Mouse (Mus musculus): Measurements from ENCODE around the gene Mypn. TPM values are rescaled to one million over a fixed set of nuclear protein-coding genes. Genes with fewer than 3 reads are reported as not detected.

The Mypn gene
- polyA plus RNA-seq, 1 experiment from 2014 or later: 2.6 TPM

- Histone ChIP-seq H3K36me3 (no peaks in the 10 kb centered on the region), H3K27ac (no peak overlapping the region), H3K4me1 (no peaks in the 10 kb centered on the region), H3K9me3 (no peaks in the 10 kb centered on the region), H3K4me3 (no peak overlapping the region), H3K9ac (no peak overlapping the region), H3K27me3 (no peaks in the 10 kb centered on the region), H3K4me2 (replicated peaks) (no peak overlapping the region)
- WGBS: 75% methylated on average over 6 of the region's 6 CpGs
- ATAC-seq (ENCODE audit: low FRiP score, low read depth): no peak
These were observed 67.3 kb downstream of the Mypn start for GRCm38 (mm10) chr10:63136436-63136835.

DNA sequence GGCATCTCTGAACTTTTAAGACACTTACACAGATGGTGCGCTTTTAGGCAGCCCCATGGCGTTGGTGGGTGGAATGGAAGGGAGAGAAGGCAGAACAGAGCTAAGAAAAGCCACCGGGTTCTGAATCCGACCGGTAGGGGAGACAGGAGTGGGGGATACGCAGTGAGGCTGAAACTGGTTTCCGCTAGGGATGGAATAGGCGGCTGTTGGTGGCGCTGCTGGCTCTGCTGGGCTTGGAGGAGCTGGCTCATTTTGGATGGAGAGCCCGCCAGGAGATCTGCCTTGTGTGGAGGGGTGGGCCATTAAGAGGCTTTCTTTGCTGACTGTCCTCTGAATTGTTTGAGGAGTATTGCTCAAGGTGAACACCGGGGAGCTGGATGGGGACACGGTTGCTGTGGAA lies 68.1 kb downstream of the Mypn start:
- Histone ChIP-seq H3K27me3 (no peaks in the 10 kb centered on the region), H3K27ac (no peak overlapping the region), H3K9me3 (no peaks in the 10 kb centered on the region), H3K4me2 (replicated peaks) (no peak overlapping the region), H3K9ac (no peak overlapping the region), H3K4me3 (no peak overlapping the region), H3K4me1 (no peaks in the 10 kb centered on the region), H3K36me3 (no peaks in the 10 kb centered on the region)
- no peak for ATAC-seq (ENCODE audit: low FRiP score, low read depth)
- 39% methylated on average over 12 of the region's 12 CpGs for WGBS

GRCm38 (mm10) chr10:63133326-63133725 lies 70.4 kb downstream of the Mypn start:
- Histone ChIP-seq H3K4me2 (replicated peaks) (no peak overlapping the region), H3K9ac (no peak overlapping the region), H3K27ac (no peak overlapping the region), H3K4me3 (no peak overlapping the region), H3K36me3 (no peaks in the 10 kb centered on the region), H3K4me1 (no peaks in the 10 kb centered on the region), H3K27me3 (no peaks in the 10 kb centered on the region), H3K9me3 (no peaks in the 10 kb centered on the region)
- 88% methylated on average over 4 of the region's 4 CpGs for WGBS
- no peak for ATAC-seq (ENCODE audit: low FRiP score, low read depth)

DNA sequence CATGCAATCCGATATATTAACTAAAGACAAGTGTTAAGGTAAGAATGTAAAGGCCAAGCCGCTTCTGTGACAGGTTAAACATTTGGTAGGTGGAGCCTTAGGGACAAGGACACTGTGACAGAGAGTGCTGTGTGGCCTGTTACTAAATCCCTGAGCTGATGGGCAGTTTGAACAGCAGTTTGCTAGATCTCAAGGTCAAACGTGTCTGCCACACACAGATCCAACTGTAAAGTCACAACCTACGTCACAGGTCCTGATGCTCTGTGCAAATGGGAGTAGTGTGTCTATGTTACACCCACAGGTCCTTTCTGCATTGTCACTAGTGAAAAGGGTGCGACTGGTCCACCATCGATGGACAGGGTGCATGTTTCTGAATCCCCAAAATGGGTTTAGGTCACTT lies 71.4 kb downstream of the Mypn start:
- H3K9ac ChIP-seq: no peak overlapping the region
- 86% methylated on average over 6 of the region's 6 CpGs for whole genome bisulfite sequencing
- no peak overlapping the region for H3K4me2 ChIP-seq (replicated peaks)
- no peak for ATAC-seq (ENCODE audit: low FRiP score, low read depth)
- no peaks in the 10 kb centered on the region for H3K36me3 ChIP-seq
- H3K9me3 ChIP-seq: no peaks in the 10 kb centered on the region
- no peaks in the 10 kb centered on the region for H3K4me1 ChIP-seq
- H3K27me3 ChIP-seq: no peaks in the 10 kb centered on the region
- no peak overlapping the region for H3K4me3 ChIP-seq
- no peak overlapping the region for H3K27ac ChIP-seq

- Histone ChIP-seq H3K4me2 (replicated peaks) (no peak overlapping the region), H3K9ac (no peak overlapping the region), H3K9me3 (no peaks in the 10 kb centered on the region), H3K4me1 (no peaks in the 10 kb centered on the region), H3K27ac (no peak overlapping the region), H3K27me3 (no peaks in the 10 kb centered on the region), H3K4me3 (no peak overlapping the region), H3K36me3 (no peaks in the 10 kb centered on the region)
- WGBS: 66% methylated on average over 7 of the region's 7 CpGs
- no peak for ATAC-seq (ENCODE audit: low FRiP score, low read depth)
These were observed 73.3 kb downstream of the Mypn start for GRCm38 (mm10) chr10:63130500-63130899.

DNA sequence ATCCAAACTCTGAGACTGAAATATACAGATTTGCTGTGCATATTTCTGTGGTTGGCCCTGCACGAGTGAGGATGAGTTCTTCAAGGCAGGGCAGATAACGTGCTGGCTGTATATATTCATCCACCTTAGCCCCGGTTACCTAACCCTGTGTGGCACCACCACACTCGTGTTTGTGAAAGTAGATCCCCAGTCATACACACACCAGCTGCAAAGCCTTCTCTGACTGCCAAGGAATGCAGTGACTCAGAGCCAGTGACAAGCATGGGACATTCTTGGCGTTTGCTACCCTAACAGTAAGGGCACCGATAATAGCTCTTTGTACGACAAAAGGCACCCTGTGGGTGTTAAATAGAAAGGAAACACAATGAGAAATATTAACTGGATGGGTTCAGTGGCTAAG lies 75.5 kb downstream of the Mypn start:
- Histone ChIP-seq H3K4me2 (replicated peaks) (no peak overlapping the region), H3K27me3 (no peaks in the 10 kb centered on the region), H3K9me3 (no peaks in the 10 kb centered on the region), H3K27ac (no peak overlapping the region), H3K9ac (no peak overlapping the region), H3K4me3 (no peak overlapping the region), H3K4me1 (no peaks in the 10 kb centered on the region), H3K36me3 (no peaks in the 10 kb centered on the region)
- no peak for ATAC-seq (ENCODE audit: low FRiP score, low read depth)
- 75% methylated on average over 7 of the region's 7 CpGs for WGBS

- Histone ChIP-seq H3K27me3 (no peaks in the 10 kb centered on the region), H3K27ac (no peak overlapping the region), H3K4me3 (no peak overlapping the region), H3K36me3 (no peaks in the 10 kb centered on the region), H3K4me2 (replicated peaks) (no peak overlapping the region), H3K9me3 (no peaks in the 10 kb centered on the region), H3K9ac (no peak overlapping the region), H3K4me1 (no peaks in the 10 kb centered on the region)
- 93% methylated on average over 6 of the region's 6 CpGs for WGBS
- ATAC-seq (ENCODE audit: low FRiP score, low read depth): no peak
These were observed 76.6 kb downstream of the Mypn start for GRCm38 (mm10) chr10:63127156-63127555.

GRCm38 (mm10) chr10:63126116-63126515 lies 77.6 kb downstream of the Mypn start:
- Histone ChIP-seq H3K36me3 (no peaks in the 10 kb centered on the region), H3K4me3 (no peak overlapping the region), H3K4me1 (no peaks in the 10 kb centered on the region), H3K4me2 (replicated peaks) (no peak overlapping the region), H3K9ac (no peak overlapping the region), H3K27me3 (no peaks in the 10 kb centered on the region), H3K9me3 (no peaks in the 10 kb centered on the region), H3K27ac (no peak overlapping the region)
- ATAC-seq (ENCODE audit: low FRiP score, low read depth): no peak
- WGBS: 76% methylated on average over 4 of the region's 4 CpGs

DNA sequence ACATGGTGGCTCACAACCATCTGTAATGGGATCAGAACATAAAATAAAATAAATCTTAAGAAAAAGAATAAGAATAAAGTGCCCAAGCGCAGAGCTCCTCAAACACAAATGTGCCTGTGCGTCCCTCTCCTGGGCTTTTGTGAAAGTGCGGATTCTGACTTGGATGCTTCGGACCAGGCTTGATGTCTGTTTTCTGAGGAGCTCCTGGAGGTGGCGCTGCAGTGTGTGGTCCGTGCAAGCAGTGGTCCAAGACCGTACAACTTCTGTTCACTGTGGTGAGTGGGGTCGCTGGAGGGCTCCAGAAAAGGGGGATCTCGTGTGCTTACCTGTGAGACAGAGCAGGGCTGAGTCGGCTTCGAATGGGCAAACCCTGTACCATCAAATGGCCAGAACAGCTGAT lies 78.4 kb downstream of the Mypn start:
- Histone ChIP-seq H3K4me1 (no peaks in the 10 kb centered on the region), H3K9me3 (no peaks in the 10 kb centered on the region), H3K27me3 (no peaks in the 10 kb centered on the region), H3K36me3 (no peaks in the 10 kb centered on the region), H3K27ac (no peak overlapping the region), H3K4me2 (replicated peaks) (no peak overlapping the region), H3K9ac (no peak overlapping the region), H3K4me3 (no peak overlapping the region)
- WGBS: 41% methylated on average over 11 of the region's 11 CpGs
- no peak for ATAC-seq (ENCODE audit: low FRiP score, low read depth)

DNA sequence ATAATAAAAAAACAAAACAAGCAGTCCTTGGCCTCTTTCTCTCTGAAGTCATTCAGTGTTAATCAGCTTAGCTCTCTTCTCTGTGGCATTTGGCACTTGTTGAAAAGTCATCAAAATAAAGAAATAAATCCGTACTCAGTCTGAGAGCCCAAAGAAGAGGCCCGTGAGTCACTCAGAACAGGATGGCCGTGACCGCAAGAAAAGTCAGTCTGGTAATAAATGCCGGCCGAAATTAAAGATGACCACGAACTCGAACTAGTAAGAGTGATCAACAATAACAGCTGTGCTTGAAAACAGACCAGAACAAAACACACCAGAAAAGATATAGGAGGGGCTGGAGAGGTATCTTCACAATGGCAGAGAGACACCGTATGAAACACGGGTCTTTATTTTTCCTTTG lies 79.7 kb downstream of the Mypn start:
- ATAC-seq (ENCODE audit: low FRiP score, low read depth): no peak
- Histone ChIP-seq H3K9me3 (no peaks in the 10 kb centered on the region), H3K4me1 (no peaks in the 10 kb centered on the region), H3K36me3 (no peaks in the 10 kb centered on the region), H3K4me3 (no peak overlapping the region), H3K27me3 (no peaks in the 10 kb centered on the region), H3K4me2 (replicated peaks) (no peak overlapping the region), H3K9ac (no peak overlapping the region), H3K27ac (no peak overlapping the region)
- WGBS: 90% methylated on average over 10 of the region's 10 CpGs

GRCm38 (mm10) chr10:63123141-63123540 lies 80.6 kb downstream of the Mypn start:
- ATAC-seq (ENCODE audit: low FRiP score, low read depth): no peak
- no peak overlapping the region for H3K27ac ChIP-seq
- no peaks in the 10 kb centered on the region for H3K4me1 ChIP-seq
- no peaks in the 10 kb centered on the region for H3K27me3 ChIP-seq
- H3K36me3 ChIP-seq: no peaks in the 10 kb centered on the region
- no peaks in the 10 kb centered on the region for H3K9me3 ChIP-seq
- WGBS: 86% methylated on average over 8 of the region's 8 CpGs
- no peak overlapping the region for H3K4me2 ChIP-seq (replicated peaks)
- no peak overlapping the region for H3K4me3 ChIP-seq
- H3K9ac ChIP-seq: no peak overlapping the region

DNA sequence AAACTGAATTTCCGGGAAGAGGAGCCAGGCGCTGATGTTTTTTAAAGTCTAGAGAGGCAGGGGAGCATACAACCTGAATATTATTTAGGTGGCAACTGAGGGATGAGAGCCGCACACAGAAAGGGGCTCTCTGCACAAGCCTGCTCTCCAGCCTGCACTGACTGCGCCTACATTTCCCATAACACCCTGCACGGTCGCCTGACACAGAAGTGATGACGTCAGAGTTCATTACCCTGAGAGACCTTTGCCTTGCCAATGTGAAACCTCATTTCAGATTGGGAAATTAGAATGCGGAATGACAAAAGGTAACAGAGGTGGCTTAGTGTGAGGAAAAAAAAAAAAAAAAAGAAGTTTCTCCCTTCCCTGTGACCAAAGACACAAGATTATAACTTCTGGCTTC lies 81.2 kb downstream of the Mypn start:
- H3K9ac ChIP-seq: no peak overlapping the region
- WGBS: 38% methylated on average over 8 of the region's 8 CpGs

GRCm38 (mm10) chr10:63121961-63122360 lies 81.8 kb downstream of the Mypn start:
- Histone ChIP-seq H3K4me1 (no peaks in the 10 kb centered on the region), H3K27ac (no peak overlapping the region), H3K9me3 (no peaks in the 10 kb centered on the region), H3K36me3 (no peaks in the 10 kb centered on the region), H3K4me3 (no peak overlapping the region), H3K9ac (no peak overlapping the region), H3K4me2 (replicated peaks) (no peak overlapping the region), H3K27me3 (no peaks in the 10 kb centered on the region)
- ATAC-seq (ENCODE audit: low FRiP score, low read depth): no peak
- WGBS: 86% methylated on average over 14 of the region's 14 CpGs

More for the DNA sequence above, 81.2 kb downstream of the Mypn start:
- Histone ChIP-seq H3K9me3 (no peaks in the 10 kb centered on the region), H3K36me3 (no peaks in the 10 kb centered on the region), H3K4me3 (no peak overlapping the region), H3K4me1 (no peaks in the 10 kb centered on the region), H3K27ac (no peak overlapping the region), H3K4me2 (replicated peaks) (no peak overlapping the region), H3K27me3 (no peaks in the 10 kb centered on the region)
- ATAC-seq (ENCODE audit: low FRiP score, low read depth): no peak

Data from limb, embryonic 13.5 days (tissue).